Mouse (Mus musculus): ENCODE data around the gene Fgf15. TPM values are rescaled to one million over a fixed set of nuclear protein-coding genes. Genes with fewer than 3 reads are reported as not detected.
"Not testable (repeated sequence)": the region's sequence is repeated elsewhere in the genome, so short reads cannot be mapped to it uniquely, and the experiment has no call there.

Gene Fgf15
- total RNA-seq, 2 experiments from 2014 or later: not detected

DNA sequence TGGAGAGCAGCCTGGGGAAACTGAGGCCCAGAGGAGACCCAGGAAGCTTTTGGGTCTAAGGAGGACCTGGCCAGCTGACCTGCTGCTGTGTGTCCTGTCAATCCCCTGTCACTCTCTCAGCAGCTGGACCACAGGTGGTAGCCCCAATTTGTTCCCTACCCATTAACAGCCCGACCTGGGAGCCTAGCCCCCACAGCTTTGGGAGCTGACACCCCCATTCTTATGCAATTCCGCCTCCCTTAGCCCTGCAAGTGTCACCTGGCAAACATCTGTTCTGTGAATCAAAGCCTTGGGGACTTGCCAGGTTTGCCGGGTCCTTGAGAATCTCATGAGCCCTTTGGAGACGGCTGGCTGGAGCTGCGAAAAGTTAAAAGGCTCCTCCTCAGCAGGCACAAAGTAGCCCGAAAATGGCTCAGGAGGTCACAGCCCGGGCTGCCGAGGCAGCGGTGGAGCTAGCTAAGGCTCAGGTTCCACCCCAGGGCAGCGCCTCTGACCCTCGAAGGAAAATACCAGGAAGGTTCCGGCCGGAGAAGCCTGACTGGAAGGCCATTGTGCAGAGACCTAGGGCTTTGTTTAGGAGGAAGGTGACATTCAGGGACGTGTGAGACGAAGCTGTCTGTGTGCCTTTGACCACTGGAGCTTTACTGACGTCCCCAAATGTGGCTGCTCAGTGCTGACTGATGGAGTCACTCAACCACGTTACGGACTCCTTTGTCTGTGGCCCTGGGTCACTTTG lies 7.6 kb upstream of the Fgf15 start:
- ATAC-seq (replicated peaks; ENCODE audit: poor library complexity): no peak

DNA sequence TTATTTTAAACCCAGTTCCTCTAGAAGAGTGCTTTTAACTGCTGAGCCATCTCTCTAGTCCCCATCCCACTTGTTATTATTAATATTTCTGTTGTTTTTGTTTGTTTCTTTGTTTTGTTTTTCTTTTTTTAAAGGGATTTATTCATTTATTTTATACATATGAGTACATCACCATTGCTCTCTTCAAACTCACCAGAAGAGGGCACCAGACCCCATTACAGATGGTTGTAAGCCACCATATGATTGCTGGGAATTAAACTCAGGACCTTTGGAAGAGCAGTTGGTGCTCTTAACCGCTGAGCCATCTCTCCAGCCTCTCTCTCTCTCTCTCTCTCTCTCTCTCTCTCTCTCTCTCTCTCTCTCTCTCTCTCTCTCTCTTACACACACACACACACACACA lies 5.7 kb upstream of the Fgf15 start:
- not testable (repeated sequence) for ATAC-seq (replicated peaks; ENCODE audit: poor library complexity)

DNA sequence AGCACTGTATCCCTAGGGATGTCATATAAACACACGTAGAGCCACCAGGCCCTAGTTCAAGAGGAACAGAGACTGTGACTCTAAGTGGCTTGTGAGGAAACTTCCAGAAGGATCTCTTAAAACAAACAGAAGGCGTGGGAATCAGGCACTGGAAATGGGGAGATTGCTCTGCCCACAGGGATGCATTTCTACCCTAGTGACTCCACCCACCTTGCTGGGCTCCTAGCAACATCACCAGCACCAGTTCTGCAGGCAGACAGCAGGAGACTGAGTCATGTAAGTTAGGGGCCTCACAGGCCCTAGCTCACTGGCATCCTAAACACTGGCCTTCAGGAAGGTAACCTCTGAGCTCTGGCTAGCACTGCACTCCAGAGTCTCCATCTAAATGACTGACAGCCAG lies 4.5 kb upstream of the Fgf15 start:
- ATAC-seq (replicated peaks; ENCODE audit: poor library complexity): no peak

DNA sequence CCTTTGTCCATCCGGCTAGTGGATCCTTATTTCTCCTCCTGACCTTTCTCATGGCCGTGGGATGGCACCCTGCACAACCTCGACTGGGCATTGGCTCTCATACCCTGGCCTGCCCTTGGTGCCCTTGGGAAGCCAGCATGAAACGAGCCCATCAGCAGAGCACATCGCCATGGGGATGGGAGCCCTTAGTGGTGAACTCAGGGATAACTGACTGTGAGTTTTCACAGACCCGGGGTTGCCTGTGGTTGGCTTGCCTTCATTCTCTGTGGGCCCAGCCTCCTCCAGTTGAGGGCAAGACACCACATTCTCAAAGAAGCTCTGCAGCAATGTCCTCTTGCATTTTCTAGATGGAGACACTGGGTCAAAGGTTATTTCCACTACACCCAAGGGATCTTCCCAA lies 4.0 kb upstream of the Fgf15 start:
- ATAC-seq (replicated peaks; ENCODE audit: poor library complexity): no peak

DNA sequence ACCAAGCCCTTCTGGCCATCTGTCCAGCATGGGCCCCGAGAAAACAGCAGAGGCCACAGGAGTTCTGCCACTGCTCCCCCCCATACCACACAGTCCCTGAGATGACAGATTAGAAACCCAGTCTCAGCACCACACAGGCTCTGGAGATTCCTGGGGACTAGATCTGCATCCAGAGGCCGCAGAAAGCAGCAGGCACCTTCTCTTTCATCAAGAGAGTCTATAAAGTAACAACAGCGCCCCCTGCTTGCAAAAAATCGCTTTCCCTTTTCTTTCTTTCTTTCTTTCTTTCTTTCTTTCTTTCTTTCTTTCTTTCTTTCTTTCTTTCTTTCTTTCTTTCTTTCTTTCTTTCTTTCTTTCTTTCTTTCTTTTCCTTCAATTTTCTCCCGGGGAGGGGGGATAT lies 2.1 kb upstream of the Fgf15 start:
- ATAC-seq (replicated peaks; ENCODE audit: poor library complexity): 0 out of 2 replicates have a peak, but pooled peaks have one; percentile 32

DNA sequence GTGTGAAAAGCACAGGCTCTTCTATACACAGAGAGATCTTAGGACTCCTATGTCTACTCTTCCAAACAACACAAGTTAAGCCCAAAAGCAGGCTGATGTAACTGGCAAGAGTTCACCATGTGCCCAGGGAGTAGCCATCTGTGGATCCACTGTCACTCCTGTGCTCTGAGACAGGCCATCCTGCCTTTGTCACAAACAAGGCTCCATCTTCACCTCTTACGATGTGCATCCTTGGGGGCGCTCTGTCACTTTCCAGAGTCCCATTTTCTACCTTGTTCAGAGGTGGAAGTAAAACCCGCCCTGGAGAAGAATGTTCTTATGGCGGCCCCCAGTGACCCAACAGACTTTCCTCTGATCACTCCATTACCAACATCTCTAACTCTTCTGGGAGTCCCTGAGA lies 1.6 kb upstream of the Fgf15 start:
- no peak for ATAC-seq (replicated peaks; ENCODE audit: poor library complexity)

DNA sequence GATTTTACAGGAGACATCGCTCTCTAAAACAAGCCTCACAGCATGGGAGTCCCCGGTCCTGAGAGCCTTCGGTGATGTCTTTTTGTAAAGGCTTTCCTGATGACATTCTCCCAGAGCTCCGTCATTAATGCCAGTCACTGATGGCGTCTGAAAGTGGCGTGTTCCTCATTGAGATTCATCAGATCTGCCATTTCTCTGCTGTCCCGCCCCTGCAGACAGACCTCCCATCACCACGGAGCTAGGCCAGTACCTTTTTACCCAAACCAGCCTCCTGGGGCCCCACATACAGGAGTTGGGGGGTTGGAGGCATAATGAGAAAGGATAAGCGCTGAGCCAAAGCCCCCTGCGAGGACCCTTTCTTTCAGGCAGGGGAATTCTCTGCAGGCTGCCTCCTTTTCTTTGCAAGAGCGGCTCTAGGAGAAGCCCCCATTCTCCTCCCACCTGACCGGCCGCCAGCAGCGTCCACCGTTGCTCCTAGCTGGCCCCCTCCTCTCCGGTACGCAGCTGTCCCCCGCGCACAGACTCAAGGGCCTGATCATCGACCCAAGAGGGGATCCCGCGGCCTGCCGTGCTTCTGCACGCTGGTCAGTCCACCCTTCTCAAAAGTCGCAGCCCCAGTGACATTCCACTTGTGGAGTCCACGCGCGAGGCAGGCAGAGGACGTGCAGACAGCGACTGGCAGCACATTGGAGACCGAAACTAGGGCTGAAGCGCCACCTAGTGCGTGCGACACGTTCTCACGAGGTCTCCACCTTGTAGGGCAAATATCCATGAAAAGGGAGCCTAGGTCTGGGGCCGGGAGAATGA lies 823 bp upstream of the Fgf15 start:
- peak; percentile 86 for ATAC-seq (replicated peaks; ENCODE audit: poor library complexity)

DNA sequence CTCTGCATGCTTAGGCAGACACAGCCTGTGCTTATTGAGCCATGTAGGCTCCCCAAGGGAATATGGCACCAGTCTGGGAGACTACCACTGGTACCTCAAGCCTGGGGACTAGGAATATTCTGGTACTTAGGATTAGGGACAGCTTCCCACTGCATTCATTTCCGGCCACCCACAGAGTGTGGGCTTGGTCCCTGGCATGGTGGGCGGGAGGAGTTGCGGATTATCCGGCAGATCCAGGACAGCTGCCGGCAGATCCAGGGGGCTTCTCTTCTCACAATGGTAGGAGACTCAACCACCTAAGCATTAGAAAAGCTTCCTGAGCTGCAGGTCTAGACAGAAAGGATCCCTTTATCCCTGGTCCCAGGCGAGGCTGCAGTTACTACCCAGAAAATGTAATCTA lies 2.2 kb downstream of the Fgf15 start:
- ATAC-seq (replicated peaks; ENCODE audit: poor library complexity): no peak

DNA sequence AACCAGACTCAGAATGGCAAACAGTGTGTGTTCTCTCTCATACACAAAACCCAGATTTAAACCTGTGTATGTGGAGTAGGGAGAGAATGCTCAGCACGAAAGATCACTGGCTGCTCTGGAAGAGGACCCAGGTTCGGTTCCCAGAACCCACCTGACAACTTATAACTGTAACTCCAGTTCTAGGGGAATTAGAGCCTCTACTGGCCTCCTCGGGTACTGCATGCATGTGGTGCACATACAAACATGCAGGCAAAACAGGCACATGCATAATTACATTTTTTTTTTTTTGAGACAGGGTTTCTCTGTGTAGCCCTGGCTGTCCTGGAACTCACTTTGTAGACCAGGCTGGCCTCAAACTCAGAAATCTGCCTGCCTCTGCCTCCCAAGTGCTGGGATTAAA lies 9.2 kb downstream of the Fgf15 start:
- not testable (repeated sequence) for ATAC-seq (replicated peaks; ENCODE audit: poor library complexity)

DNA sequence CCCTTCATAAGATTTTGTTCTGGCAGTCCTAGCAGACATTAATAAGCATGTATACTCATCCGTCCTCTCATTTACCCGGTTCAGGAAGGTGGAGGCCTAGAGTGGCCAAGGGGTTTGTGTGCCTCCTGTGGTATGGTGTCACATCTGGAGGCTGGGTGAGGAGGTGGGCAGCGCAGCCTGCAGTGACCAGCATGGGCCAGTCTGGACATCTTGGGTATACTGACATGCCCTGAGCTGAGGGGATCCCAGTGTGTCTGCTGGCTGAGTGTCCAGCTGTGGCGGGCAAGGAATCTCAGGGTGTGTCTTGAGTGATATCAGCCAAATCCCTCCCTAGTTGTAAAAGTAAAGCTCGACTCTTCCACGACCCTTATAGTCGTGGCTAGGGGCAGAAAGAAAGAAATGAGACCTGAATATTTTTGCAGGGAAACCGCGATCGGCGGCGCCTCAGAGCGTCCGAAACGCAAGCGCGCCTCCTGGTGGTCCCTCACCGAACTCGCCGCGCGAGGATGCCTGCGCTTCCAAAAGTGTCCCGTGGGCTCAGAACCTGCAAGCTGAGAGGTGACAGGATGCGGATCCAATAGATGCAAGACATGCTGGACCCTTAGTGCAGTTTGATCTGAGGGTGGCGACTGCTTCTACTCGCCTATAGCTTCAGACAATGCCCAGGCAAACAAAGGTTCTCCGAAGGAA lies 10.5 kb downstream of the Fgf15 start:
- ATAC-seq (replicated peaks; ENCODE audit: poor library complexity): peak; percentile 92

DNA sequence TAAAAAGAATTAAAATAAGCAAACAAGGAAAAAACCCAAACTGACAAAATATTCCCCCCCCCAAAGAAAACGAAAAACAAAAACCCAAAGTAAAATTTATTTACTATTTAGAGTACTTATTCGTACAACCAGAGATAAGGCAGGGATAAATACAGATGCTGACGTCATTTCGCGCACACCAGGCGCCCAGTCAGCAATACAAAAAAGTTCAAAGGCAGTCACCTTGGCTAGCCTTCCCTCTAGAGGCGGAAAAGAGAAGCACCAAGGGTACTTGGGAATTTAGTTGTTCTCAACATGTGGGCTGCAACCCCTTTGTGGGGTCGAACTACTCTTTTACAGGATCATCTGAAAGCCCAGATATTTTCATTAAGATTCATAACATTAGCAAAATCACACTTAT lies 11.5 kb downstream of the Fgf15 start:
- ATAC-seq (replicated peaks; ENCODE audit: poor library complexity): peak; percentile 82

DNA sequence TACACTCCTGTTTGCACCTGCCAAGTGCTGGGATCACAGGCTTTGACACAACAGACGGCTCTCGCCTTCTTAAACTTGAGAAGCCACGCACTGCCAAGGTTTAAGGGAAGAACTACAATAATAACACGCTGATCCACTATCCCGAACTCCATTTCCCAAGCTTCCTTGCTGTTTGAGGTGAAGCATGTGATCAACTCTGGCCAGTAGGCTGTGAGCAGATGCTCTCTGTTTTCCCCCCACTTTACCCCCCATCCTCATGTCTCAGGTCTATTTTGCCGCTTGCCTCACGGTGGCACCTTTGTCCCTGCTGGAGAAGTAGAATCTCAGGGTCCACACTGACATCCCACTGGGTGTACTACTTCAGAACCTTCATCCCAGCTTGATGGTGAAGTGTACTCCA lies 12.4 kb downstream of the Fgf15 start:
- ATAC-seq (replicated peaks; ENCODE audit: poor library complexity): no peak

DNA sequence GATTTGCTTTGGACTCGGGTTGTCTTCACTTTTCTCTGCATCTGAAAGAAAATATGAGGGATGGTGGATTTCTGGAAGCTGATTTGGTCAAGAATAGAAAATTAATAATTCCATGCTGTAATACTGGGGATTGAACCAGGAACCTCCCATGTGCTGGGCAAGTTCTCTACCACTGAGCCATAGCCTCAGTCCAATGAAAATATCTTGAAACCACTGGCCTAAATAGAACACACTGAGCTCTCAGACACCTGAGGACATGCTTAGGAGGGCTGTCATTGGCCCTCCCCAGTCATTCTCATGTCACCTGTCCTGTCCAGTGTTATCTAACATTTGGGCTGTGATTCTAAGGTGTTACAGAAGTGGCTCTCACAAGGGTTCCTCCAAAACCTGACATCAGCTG lies 14.8 kb downstream of the Fgf15 start:
- ATAC-seq (replicated peaks; ENCODE audit: poor library complexity): no peak

DNA sequence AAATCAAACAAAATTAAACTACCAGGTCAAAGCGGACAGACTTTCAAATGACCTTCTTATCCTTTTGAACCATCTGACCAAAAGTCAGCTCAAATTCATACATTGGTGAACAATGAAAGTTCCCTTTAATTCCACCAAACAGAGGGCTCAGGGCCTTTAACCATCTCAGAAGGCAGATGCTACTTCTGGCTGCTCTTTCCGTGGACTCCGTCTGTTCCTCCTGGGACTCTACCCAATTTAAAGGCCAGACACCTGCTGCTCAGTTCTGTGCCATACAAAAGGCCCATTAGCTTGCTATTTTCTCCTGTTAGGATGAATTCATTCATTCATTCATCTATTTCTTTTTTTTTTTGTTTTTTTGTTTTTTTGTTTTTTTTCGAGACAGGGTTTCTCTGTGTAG lies 16.6 kb downstream of the Fgf15 start:
- ATAC-seq (replicated peaks; ENCODE audit: poor library complexity): no peak

DNA sequence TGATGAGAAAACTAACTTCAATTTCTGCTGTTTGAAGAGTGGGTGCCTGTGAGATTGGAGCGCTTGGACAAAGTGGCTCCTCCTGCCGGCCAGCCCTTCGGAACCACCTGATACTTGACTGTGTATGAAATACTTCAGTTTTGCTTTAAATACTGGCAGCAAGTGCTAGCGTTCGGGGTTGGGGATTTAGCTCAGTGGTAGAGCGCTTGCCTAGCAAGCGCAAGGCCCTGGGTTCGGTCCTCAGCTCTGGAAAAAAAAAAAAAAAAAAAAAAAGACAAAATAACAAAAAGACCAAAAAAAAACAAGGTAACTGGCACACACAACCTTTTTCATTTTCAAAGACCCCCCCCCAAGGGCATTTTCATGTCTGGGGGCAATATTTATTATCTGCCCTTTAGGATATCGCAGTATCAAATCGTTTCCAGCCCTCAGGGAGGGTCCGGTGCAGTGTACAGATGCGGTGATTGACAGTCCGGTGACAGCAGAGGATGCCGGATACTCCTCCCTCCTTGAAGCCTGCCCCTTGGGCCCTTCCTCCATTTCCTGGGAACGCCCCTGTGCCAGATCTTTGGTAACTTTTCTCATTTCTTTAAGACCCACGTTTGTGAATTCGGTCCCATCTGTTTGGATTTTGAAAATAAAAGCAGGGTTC lies 18.1 kb downstream of the Fgf15 start:
- ATAC-seq (replicated peaks; ENCODE audit: poor library complexity): peak; percentile 86

DNA sequence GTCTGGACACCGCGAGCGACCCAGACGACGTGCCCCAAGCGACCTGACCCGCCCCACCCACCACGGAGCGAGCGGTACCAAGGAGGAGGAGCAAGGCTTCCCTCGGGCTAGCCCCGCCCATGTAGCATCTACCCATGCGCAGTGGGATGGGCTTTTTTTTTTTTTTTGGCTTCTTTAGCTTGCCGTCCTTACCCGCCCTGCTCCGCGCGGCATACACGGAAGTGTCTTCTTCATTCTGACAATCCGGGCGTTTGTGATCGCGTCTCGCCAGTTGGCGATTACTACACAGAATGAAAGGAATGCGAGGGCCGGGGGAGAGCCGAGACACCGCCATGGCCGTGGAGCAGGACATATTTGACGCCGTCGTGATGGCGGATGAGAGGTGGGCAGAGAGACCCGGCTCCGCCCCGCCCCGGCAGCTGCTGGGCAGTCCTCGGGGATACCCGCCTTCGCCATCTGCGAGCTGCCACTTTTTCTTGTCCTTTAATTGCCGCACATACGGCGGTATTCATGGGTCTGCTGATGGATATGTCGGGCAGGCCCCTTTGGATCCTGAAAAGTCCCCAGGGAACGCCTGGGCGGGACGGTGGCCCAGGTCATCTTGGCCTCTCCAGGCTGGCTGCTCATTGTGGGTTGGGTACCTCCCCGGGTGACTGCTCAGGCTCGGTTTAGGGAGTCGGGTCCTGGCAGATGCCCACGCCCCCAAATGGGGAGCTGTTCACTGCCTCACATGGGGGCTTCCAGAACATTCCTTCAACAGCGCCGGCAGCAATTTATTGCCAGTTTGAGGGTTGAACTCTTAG lies 18.8 kb downstream of the Fgf15 start, which contains the start of gene LTO1:
Gene LTO1 (plus strand): TSS at position 153 of the 803 bp plus-strand sequence.
- peak; percentile 91 for ATAC-seq (replicated peaks; ENCODE audit: poor library complexity)

DNA sequence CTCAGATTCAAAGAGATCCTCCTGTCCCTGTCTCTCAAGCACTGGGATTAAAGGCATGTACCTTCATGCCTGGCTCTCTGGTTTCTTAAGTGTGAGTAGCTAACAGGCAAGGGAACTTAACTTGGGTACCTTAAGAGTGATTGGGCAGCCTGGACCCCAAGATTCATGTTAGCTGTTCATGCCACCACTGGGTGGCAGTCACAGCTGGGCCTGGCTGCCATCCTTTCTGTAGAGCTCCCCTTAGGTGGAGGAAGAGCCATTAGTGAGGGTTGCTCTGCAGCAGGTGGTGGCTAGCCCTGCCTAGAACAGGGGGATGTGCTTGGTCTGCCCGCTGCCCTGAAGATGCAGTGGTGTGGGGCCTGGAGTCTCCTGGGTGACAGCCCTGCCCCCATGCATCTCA lies 22.5 kb downstream of the Fgf15 start:
- 0 out of 2 replicates have a peak, but pooled peaks have one; percentile 20 for ATAC-seq (replicated peaks; ENCODE audit: poor library complexity)

DNA sequence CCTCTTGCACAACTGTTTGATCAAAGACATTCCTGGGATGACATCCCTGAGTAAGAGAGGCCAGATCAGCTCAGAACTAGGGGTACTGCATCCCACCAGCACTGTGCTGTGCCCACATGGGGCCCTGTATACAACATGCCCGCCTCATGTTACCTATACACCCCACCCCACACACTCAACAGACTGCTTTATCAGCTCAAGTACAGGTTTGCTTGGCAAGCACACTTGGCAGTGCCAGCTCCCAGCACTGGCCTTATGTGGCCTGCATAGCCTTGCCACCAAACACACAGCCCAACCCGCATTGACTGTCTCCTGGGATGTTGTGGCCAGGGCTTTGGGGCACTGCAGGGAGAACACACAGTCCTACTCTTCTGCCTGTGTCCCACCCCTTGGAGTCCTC lies 31.3 kb downstream of the Fgf15 start:
- peak; percentile 68 for ATAC-seq (replicated peaks; ENCODE audit: poor library complexity)

DNA sequence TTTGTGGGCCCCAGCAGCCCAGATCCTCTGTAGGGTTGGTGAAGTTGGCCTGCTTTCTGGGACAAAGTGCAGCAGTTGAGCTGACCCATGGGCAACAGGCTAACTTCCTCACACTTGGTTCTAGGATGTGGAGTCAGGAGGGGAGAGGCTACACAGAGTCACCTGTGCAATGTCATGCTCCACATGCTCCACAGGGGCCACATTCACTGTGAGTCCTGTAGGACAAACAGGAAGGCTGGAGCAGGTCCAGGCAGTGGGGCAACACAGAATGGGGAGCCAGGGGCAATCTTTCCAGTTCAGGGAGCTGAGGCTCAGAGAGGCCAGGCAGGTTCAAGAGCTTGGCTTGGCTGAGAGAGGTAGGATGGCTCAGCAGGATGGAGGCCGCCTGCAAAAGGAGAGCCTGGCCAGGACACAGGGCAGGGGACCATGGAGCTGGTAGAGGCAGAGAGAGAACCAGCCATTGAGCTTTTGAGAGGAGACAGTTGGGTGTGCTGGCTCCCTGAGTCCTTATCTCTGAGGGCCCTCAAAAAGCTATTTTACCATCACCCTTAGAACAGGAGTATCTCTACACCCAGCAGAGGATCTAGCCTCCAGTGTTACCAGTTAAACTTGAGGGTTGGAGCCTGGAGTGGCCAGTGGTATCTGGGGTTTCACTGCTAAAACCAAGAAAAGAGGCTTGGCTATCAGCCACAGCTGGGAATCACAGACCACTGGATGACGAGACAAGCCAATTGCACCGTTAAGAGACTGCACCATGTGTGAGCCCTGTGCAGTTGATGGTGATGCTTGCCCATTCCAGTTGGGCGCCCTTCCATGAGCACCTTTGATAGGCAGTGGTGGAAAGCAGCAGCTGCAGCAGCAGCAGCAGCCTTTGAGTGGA lies 31.9 kb downstream of the Fgf15 start:
- peak; percentile 58 for ATAC-seq (replicated peaks; ENCODE audit: poor library complexity)

All from megakaryocyte progenitor cell, adult 5-6 weeks (primary cell).